Mouse (Mus musculus): ENCODE measurements around the gene Atp2b4. TPM values are rescaled to one million over a fixed set of nuclear protein-coding genes. Genes with fewer than 3 reads are reported as not detected.

The Atp2b4 gene
- total and polyA plus RNA-seq, 3 experiments = 34.0 to 278 (median 85.7) TPM

GRCm38 (mm10) chr1:133718296-133718695 lies 82.5 kb downstream of the Atp2b4 start:
- no peaks in the 10 kb centered on the region for H3K27me3 ChIP-seq (ENCODE audit: insufficient read depth, low read length)
- peaks cover 94% of the 10 kb centered on the region for H3K36me3 ChIP-seq (replicated peaks)
- no peak overlapping the region for H3K4me3 ChIP-seq (ENCODE audit: low read depth, low read length)
- H3K4me1 ChIP-seq (ENCODE audit: insufficient read depth, low read depth, low read length) = no peaks in the 10 kb centered on the region
- ATAC-seq (ENCODE audit: extremely low read depth, insufficient number of reproducible peaks, low FRiP score, poor library complexity, severe bottlenecking) (no peak), DNase-seq (ENCODE audit: low spot score) (no peak)
- no peak for TF ChIP-seq TAL1 (conservative IDR thresholded peaks at IDR 0.05; ENCODE audit: low read depth, low read length)
- TF ChIP-seq GATA1 (IDR thresholded peaks at IDR 0.05; ENCODE audit: borderline replicate concordance, low read length) = no peak
- TF ChIP-seq CTCF (IDR thresholded peaks at IDR 0.05; ENCODE audit: low read depth, low read length) = no peak
- TF ChIP-seq GATA2 (IDR thresholded peaks at IDR 0.05; ENCODE audit: borderline replicate concordance, low read depth, low read length) = no peak
- TF ChIP-seq POLR2AphosphoS5 (IDR thresholded peaks at IDR 0.05; ENCODE audit: insufficient replicate concordance, low read depth, low read length) = 0 out of 2 replicates have a peak, but pooled peaks have one; percentile 30
- H3K9me3 ChIP-seq (replicated peaks) = no peaks in the 10 kb centered on the region

- ATAC-seq (ENCODE audit: extremely low read depth, insufficient number of reproducible peaks, low FRiP score, poor library complexity, severe bottlenecking) = no peak
- H3K36me3 ChIP-seq (replicated peaks) = peaks cover 97% of the 10 kb centered on the region
- DNase-seq (ENCODE audit: low spot score) = no peak
Observed at GRCm38 (mm10) chr1:133716464-133716863, 84.4 kb downstream of the Atp2b4 start.

GRCm38 (mm10) chr1:133715191-133715590 lies 85.7 kb downstream of the Atp2b4 start:
- ATAC-seq (ENCODE audit: extremely low read depth, insufficient number of reproducible peaks, low FRiP score, poor library complexity, severe bottlenecking) = no peak
- H3K27me3 ChIP-seq (ENCODE audit: insufficient read depth, low read length) = no peaks in the 10 kb centered on the region
- peaks cover 98% of the 10 kb centered on the region for H3K36me3 ChIP-seq (replicated peaks)
- DNase-seq (ENCODE audit: low spot score) = no peak
- peaks cover 11% of the 10 kb centered on the region; the same call in 1 of the 2 replicates for H3K4me1 ChIP-seq (ENCODE audit: insufficient read depth, low read depth, low read length)
- no peaks in the 10 kb centered on the region for H3K9me3 ChIP-seq (replicated peaks)
- no peak overlapping the region for H3K4me3 ChIP-seq (ENCODE audit: low read depth, low read length)
- TF ChIP-seq CTCF (IDR thresholded peaks at IDR 0.05; ENCODE audit: low read depth, low read length) (no peak), GATA1 (IDR thresholded peaks at IDR 0.05; ENCODE audit: borderline replicate concordance, low read length) (no peak), TAL1 (conservative IDR thresholded peaks at IDR 0.05; ENCODE audit: low read depth, low read length) (no peak), GATA2 (IDR thresholded peaks at IDR 0.05; ENCODE audit: borderline replicate concordance, low read depth, low read length) (no peak), POLR2AphosphoS5 (IDR thresholded peaks at IDR 0.05; ENCODE audit: insufficient replicate concordance, low read depth, low read length) (no peak)

More at GRCm38 (mm10) chr1:133716464-133716863, 84.4 kb downstream of the Atp2b4 start:
- no peak overlapping the region for H3K4me3 ChIP-seq (ENCODE audit: low read depth, low read length)
- no peaks in the 10 kb centered on the region for H3K9me3 ChIP-seq (replicated peaks)
- no peaks in the 10 kb centered on the region for H3K27me3 ChIP-seq (ENCODE audit: insufficient read depth, low read length)
- TF ChIP-seq GATA2 (IDR thresholded peaks at IDR 0.05; ENCODE audit: borderline replicate concordance, low read depth, low read length) (no peak), CTCF (IDR thresholded peaks at IDR 0.05; ENCODE audit: low read depth, low read length) (peak; percentile 65; the same call in 1 of the 2 replicates)
- peaks cover 4% of the 10 kb centered on the region; the same call in 1 of the 2 replicates for H3K4me1 ChIP-seq (ENCODE audit: insufficient read depth, low read depth, low read length)

- no peak for TF ChIP-seq GATA2 (IDR thresholded peaks at IDR 0.05; ENCODE audit: borderline replicate concordance, low read depth, low read length)
- TF ChIP-seq CTCF (IDR thresholded peaks at IDR 0.05; ENCODE audit: low read depth, low read length) = no peak
- no peak for TF ChIP-seq POLR2AphosphoS5 (IDR thresholded peaks at IDR 0.05; ENCODE audit: insufficient replicate concordance, low read depth, low read length)
- TF ChIP-seq TAL1 (conservative IDR thresholded peaks at IDR 0.05; ENCODE audit: low read depth, low read length) = no peak
- no peak for TF ChIP-seq GATA1 (IDR thresholded peaks at IDR 0.05; ENCODE audit: borderline replicate concordance, low read length)
- H3K9me3 ChIP-seq (replicated peaks) = no peaks in the 10 kb centered on the region
- no peak for DNase-seq (ENCODE audit: low spot score)
- H3K4me1 ChIP-seq (ENCODE audit: insufficient read depth, low read depth, low read length) = peaks cover 11% of the 10 kb centered on the region; the same call in 1 of the 2 replicates
- peaks cover 97% of the 10 kb centered on the region for H3K36me3 ChIP-seq (replicated peaks)
- H3K4me3 ChIP-seq (ENCODE audit: low read depth, low read length) = no peak overlapping the region
- ATAC-seq (ENCODE audit: extremely low read depth, insufficient number of reproducible peaks, low FRiP score, poor library complexity, severe bottlenecking) = no peak
- no peaks in the 10 kb centered on the region for H3K27me3 ChIP-seq (ENCODE audit: insufficient read depth, low read length)
Observed at GRCm38 (mm10) chr1:133713009-133713370, 87.9 kb downstream of the Atp2b4 start.

GRCm38 (mm10) chr1:133712288-133713008 lies 88.4 kb downstream of the Atp2b4 start:
- no peak overlapping the region for H3K4me3 ChIP-seq (ENCODE audit: low read depth, low read length)
- DNase-seq (ENCODE audit: low spot score) (no peak), ATAC-seq (ENCODE audit: extremely low read depth, insufficient number of reproducible peaks, low FRiP score, poor library complexity, severe bottlenecking) (no peak)
- no peaks in the 10 kb centered on the region for H3K27me3 ChIP-seq (ENCODE audit: insufficient read depth, low read length)
- no peaks in the 10 kb centered on the region for H3K9me3 ChIP-seq (replicated peaks)
- TF ChIP-seq GATA1 (IDR thresholded peaks at IDR 0.05; ENCODE audit: borderline replicate concordance, low read length) (no peak), POLR2AphosphoS5 (IDR thresholded peaks at IDR 0.05; ENCODE audit: insufficient replicate concordance, low read depth, low read length) (no peak), GATA2 (IDR thresholded peaks at IDR 0.05; ENCODE audit: borderline replicate concordance, low read depth, low read length) (no peak), CTCF (IDR thresholded peaks at IDR 0.05; ENCODE audit: low read depth, low read length) (no peak), TAL1 (conservative IDR thresholded peaks at IDR 0.05; ENCODE audit: low read depth, low read length) (no peak)
- peaks cover 11% of the 10 kb centered on the region; the same call in 1 of the 2 replicates for H3K4me1 ChIP-seq (ENCODE audit: insufficient read depth, low read depth, low read length)
- H3K36me3 ChIP-seq (replicated peaks) = peaks cover 97% of the 10 kb centered on the region

GRCm38 (mm10) chr1:133711376-133711775 lies 89.5 kb downstream of the Atp2b4 start:
- no peak for DNase-seq (ENCODE audit: low spot score)
- H3K4me3 ChIP-seq (ENCODE audit: low read depth, low read length) = no peak overlapping the region
- H3K27me3 ChIP-seq (ENCODE audit: insufficient read depth, low read length) = no peaks in the 10 kb centered on the region
- no peaks in the 10 kb centered on the region for H3K9me3 ChIP-seq (replicated peaks)
- H3K36me3 ChIP-seq (replicated peaks) = peaks cover 97% of the 10 kb centered on the region
- no peak for TF ChIP-seq GATA1 (IDR thresholded peaks at IDR 0.05; ENCODE audit: borderline replicate concordance, low read length)
- peaks cover 11% of the 10 kb centered on the region; the same call in 1 of the 2 replicates for H3K4me1 ChIP-seq (ENCODE audit: insufficient read depth, low read depth, low read length)
- ATAC-seq (ENCODE audit: extremely low read depth, insufficient number of reproducible peaks, low FRiP score, poor library complexity, severe bottlenecking) = no peak

Data from G1E (cell line).